Mouse (Mus musculus) monocyte, adult 2 months (primary cell): ENCODE measurements at regions not wholly inside any gene's neighbourhood (a gene's known extent, or its start where the extent isn't known, plus 50 kb on each side); places are given as distances from the start of the nearest gene placed in this dataset.
"Not testable (repeated sequence)": the region's sequence is repeated elsewhere in the genome, so short reads cannot be mapped to it uniquely, and the experiment has no call there.

ENCODE experiments used
- DNase-seq, 2 experiments: peaks; one replicate each; pipeline ENCODE4 v3.0.0; 2022; ENCODE audit warnings: low spot score in 2 of 2, low read depth in 1 of 2

GRCm38 (mm10) chr9:72166084-72166483, 54.4 kb upstream of the Tcf12 start:
- no peak for DNase-seq

DNA sequence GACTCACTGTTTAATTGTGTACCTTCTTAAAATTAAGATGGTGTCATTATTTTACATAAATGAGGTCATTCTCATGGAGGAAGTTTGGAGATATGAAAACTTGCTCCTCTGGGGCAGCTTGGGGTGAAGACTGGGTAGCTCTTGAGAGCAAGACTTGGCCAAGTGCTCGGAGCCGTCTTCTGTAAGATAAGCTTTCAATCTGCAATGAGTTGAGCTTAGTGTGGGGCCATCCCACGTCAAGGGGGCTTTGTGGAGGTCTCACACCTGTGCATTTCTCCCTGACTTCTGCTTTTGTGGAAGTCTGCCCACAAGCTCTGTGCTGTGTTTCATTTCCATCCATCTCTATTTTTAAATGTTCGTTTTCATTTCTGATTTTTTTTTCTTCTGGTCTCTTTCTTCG, 54.9 kb upstream of the Tcf12 start:
- no peak for DNase-seq

GRCm38 (mm10) chr9:72169231-72169630, 57.6 kb upstream of the Tcf12 start:
- DNase-seq: no peak

- peak in 1 of 2 experiments; percentile 3 for DNase-seq
Observed at GRCm38 (mm10) chr9:72169728-72170188, 58.1 kb upstream of the Tcf12 start.

DNA sequence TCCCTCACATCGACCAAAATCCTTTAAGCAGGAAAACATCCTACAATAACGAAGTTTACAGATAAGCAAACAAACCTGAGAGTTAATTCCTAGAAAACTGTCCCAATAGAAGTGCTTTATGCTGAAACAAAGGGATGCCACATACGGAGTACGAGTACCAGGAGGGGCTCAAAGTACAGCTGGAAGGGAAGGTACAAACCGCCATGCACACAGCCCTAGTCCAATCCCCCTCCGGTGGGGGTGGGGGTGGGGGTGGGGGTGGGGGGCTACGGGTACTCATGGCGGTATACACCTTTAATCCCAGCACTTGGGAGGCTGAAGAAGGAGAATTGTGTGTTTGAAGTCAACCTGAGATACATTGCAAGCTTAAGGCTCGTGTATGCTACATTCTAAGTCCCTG, 58.6 kb upstream of the Tcf12 start:
- no peak for DNase-seq

DNA sequence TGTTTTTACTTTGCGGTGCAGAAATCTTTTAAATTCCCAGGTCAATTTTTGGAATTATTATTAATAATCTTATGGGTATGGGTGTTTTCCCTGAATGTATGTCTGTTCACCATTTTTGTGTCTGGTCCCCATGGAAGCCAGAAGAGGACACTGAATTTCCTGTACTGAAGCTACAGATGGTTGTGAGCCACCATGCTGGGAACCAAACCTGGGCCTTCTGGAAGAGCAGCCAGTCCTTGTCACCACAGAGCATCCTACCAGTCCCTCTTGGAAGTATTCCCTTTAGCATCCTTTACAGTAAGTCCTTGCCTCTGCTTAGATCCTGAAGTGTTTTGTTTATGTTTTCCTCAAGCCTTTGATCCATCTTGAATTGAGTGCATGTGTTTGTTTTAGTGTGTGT, 60.7 kb upstream of the Tcf12 start:
- no peak for DNase-seq

- no peak for DNase-seq
Observed at GRCm38 (mm10) chr9:72180972-72181371, 69.3 kb upstream of the Tcf12 start.

- DNase-seq: no peak
Observed at GRCm38 (mm10) chr9:72183336-72183735, 71.7 kb upstream of the Tcf12 start.

DNA sequence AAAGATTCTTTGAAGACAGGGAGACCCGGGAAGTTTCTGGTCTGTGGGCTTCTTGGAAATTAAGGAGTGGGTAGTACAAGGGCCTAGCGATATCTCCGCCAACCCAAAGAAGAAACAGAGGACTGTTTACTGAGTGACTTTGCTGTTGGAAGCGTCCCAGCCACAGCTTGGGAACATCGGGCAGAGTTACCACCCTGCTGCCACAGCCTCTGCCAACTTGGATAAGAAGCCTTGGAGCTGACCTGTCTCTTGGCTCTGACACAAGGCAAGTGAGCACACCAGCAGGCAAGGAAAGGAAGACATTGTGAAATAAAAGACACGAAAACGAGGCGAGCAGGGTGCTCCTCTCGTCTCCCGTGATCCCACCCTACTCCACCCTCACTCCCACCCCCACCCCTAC, 72.3 kb upstream of the Tcf12 start:
- DNase-seq: no peak

- no peak for DNase-seq
Observed at GRCm38 (mm10) chr9:72189867-72190266, 78.2 kb upstream of the Tcf12 start.

- no peak for DNase-seq
Observed at GRCm38 (mm10) chr9:72190631-72191030, 79.0 kb upstream of the Tcf12 start.

DNA sequence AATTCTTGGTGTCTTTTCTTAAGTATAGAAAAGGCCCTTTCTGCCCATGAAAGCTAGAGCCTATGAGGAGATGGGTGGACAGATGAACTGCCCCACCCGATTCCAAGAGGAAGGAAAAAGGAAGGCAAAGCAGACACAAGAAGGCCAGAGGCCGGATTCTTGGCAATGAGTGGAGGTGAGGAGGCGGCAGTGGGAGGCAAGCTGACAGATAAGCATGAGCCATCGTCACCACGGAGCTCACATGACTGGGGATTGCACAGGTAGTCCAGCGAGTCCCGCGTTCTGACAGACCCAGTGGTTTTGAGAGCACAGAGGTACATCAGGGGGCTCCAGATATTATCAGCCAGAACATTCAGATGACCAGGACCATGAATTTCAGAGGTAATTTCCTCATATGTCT, 79.4 kb upstream of the Tcf12 start:
- DNase-seq: no peak

DNA sequence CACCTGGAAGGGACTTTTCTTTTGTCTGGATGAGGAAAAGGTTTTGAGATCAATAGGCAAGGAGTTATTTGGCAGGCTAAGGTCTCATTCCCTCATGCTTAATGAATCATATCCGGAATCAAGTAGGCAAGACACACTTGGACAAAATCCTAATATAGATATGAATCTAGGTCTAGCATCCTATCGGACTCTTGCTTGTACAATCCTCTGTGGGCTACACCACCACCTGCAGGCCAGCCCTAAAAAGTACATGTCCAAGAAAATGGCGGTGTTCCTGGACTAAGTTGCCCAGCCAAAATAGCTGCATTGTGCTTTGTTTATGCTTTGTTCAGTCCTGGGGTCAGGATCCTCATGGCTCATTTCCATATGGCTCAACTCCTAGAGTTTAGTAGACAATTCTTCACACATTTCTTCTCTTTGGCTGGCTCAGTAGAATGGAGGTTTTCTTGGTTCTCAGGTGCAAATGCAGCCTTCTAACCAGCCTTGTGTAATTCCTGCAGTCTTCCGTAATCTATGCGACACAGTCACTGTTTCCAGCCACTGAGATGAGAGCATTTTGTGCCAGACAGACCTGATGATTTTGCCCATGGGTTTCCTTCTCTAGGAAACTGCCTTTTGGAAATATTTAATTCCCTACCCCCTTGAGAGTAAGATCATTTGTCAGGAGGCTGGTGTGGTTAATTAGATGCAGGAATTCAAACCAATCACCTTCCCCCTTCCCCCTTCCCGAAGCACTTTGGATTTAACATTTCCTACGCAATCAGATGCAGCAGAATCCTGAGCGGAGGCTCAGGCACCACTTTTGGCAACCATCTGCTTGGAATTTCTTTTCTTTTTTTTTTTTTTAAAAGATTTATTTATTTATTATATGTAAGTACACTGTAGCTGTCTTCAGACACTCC, 80.6 kb upstream of the Tcf12 start:
- no peak for DNase-seq

DNA sequence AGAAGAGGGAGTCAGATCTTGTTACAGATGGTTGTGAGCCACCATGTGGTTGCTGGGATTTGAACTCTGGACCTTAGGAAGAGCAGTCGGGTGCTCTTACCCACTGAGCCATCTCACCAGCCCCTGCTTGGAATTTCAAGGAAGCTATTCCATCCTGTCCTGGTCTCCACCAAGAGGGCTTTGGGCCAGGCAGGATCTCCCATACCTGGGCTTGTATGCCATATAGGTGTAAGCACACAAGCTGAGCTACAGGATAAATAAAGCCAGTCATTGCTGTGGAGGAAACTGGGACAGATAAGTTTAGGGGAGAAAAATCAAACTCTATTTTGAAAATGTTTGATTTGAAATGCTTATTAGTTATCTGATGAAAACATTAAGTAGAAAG, 81.3 kb upstream of the Tcf12 start:
- not testable (repeated sequence) for DNase-seq

DNA sequence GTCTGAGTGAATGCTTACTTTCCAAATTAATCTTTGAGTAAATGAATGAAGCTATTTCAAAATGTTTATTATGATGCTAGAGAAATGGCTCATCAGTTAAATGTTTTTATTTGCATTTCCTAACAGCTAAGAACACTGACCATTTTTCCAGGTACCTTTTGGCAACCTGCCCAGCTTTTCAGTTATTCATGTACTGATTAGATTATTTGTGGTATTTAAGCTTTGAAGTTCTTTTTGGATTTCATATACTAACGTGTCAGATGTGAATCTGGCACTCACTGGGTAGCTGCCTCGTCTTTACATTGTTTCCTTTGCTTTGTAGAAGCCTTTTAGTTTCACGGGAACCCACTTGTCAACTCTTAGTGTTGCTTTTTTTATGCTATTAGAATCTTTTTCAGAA, 79.3 kb upstream of the Zfp280d start:
- no peak for DNase-seq

GRCm38 (mm10) chr9:72196626-72197330, 77.9 kb upstream of the Zfp280d start:
- no peak for DNase-seq

- no peak for DNase-seq
Observed at GRCm38 (mm10) chr9:72197331-72197732, 77.3 kb upstream of the Zfp280d start.

- DNase-seq: no peak
Observed at GRCm38 (mm10) chr9:72198976-72199375, 75.7 kb upstream of the Zfp280d start.

DNA sequence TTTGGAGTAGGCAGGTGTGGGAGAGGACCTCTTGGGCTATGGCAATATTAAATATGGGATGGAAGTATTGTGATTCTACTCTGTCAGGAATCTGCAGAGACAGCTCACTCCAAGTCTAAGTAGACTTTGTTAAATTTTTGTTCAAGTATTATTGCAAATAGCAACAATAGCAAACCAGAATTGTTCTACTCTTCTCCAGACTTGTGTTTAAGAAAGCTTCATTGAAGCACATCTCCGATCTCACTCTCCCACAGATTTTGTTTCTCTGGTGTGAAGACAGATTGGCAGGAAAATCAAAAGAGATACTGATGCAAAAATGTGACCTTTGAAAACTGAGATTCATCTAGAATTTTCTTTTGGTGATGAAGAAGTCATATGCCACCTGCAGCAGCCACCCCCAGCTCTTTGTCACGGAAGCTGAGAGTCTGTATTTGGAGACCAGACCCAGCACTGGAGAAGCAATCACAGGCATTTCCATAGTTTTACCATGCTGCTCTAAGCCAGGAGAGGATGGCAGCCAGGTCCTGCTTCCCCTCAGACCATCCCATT, 70.2 kb upstream of the Zfp280d start:
- no peak for DNase-seq

DNA sequence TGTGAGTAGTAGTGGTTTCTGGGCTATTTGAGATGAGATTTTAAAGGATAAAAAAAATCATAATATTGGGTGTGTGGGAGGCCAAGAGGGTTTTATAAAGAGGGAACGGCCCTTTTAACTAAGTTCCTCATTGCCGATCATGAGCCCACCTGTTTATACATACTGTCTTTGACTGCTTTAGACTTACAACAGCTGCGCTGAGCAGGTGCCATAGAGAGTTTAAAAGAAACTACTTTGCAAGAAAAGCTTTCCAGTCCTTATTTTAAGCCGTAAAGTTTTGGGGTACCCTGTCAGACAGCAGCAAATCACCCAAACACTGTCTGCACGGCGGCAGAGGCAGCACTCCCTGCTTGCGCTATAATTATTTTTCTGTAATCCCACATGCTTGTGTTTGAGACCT, 68.8 kb upstream of the Zfp280d start:
- no peak for DNase-seq

DNA sequence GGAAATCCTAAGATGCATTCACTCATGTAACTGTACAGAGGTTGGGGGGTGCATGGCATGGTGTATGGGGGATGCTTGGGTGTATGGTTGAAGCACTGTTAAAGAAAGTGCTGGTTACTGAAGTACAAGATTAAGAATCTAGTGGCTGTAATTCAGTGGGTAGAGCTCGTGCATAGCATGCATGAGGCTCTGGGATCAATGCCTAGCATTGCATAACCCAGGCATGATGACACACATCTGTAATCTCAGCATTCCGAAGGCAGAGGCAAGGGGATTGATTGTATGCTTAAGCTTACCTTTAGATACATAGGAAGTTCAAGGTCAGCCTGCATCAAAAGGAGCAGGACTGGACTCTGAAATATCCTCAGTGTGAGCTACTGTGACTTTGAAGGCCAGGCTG, 67.7 kb upstream of the Zfp280d start:
- DNase-seq: no peak

DNA sequence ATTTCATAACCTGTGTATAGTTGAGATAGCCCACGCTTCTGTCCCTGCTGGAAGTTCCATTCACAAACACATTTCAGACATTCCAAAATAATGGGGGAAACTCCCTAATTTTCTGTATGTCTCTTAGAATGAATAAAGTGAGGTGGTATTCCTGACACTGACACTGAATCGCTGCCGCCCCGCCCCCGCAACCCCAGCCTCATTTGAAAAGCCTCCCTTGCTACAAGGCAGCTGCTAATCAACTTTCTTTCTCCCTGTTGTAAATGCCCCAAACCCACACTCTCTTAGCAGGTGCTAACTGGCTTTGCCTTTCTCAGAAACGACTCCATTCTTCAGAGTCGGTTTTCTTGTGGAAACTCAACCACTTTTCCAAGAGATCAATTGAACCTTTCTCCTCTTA, 66.4 kb upstream of the Zfp280d start:
- no peak for DNase-seq
